Mouse (Mus musculus): Measurements from ENCODE around the gene Synrg. TPM values are rescaled to one million over a fixed set of nuclear protein-coding genes. Genes with fewer than 3 reads are reported as not detected.

Gene Synrg
- polyA plus RNA-seq, 1 experiment, result 21.0 TPM

DNA sequence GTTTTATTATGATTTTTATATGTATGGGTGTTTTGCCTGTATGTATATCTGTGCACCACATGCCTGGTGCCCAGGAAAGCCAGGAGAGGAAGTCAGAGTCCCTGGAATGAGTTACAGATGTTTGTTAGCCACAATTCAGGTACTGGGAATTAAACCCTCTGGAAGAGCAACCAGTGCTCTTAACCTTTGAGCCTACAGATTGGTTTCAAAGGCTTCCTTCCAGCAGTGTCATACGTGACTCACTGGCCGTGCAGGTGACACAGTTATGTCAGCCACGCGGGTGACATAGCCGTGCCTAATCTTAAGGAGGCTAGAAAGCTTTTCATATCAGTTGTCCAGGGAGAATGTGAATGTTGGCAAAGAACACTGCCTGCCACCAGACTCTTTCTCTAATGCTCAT, 69.4 kb downstream of the Synrg start:
- TF ChIP-seq CTCF (conservative IDR thresholded peaks at IDR 0.05; ENCODE audit: insufficient read depth, insufficient read length, low read depth, low read length), result no peak
- no peak for TF ChIP-seq POLR2A (IDR thresholded peaks at IDR 0.05; ENCODE audit: low read depth, low read length)
- Histone ChIP-seq H3K36me3 (ENCODE audit: control insufficient read depth, insufficient read depth, low read length) (no peaks in the 10 kb centered on the region), H3K27me3 (replicated peaks; ENCODE audit: control insufficient read depth, insufficient read depth, low read length) (no peaks in the 10 kb centered on the region), H3K4me1 (ENCODE audit: control insufficient read depth, insufficient read depth, low read length) (no peaks in the 10 kb centered on the region), H3K27ac (ENCODE audit: insufficient read depth, low read depth, low read length) (no peak overlapping the region), H3K4me3 (ENCODE audit: insufficient read depth, low read depth, low read length) (no peak overlapping the region)
- 82% methylated on average over 5 of the region's 5 CpGs for WGBS
- no peak for DNase-seq

DNA sequence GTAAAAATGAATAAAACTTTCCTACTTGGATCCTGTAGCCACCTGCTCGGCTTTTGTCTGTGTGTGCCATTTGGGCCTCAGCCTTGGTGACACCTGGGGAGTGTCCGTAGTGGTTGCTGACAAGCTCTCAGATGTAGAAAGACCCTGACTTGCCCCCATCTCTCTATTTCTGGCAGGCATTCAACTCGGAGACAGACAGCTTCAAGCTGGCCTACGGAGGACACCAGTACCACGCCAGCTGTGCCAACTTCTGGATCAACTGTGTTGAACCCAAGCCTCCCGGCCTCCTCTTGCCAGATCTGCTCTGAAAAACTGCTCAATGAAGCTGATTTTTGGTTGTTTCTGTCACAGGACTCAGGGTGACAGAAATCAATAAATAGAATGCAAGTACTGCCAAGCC, 76.4 kb downstream of the Synrg start:
- H3K4me3 ChIP-seq (ENCODE audit: insufficient read depth, low read depth, low read length), result no peak overlapping the region
- WGBS, result 88% methylated on average over 6 of the region's 6 CpGs

DNA sequence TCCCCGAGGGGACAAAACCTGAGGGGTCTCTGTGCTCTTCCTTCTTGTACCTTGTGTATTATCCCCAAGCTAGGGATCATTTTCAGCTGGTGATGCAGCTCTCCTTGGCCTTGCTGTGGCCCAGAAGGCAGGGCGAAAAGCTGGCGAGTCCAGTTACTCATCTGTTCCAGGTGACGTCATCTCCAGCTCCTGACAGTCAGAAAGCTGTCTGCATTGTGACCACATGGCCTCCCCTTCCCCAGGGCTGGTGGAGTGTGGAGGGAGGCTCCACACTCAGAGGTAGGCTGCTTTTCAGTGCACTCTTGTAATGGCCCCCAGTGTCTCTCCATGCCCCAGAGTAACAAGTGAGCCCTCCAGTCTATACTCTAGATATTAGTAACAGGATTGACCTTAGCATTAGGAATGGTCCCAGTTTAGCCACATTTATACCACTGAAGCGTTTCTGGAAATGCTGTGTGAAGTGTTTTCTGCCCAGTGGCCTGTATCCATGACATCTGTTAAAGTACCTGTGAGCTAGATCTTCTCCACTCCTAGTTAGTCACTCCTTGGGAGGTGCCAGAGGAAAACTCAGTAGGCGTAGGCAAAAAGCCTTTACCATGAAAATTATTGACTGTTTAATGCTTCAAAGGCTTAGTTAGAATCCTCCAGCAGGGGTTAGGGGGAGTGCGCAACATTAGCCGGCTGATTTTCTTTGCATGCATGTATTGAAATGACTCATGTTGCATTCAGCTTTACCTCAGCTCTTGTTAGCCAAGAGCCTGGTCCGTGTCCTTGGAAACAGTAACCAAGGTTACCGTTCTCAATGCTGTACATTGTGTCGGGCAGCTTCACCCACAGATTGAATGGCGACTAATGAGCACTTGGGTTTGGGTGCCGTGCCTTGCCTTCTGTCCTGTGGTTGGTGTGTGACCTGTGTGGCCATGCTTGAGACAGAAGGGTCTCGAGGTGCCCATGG, 78.9 kb downstream of the Synrg start:
- TF ChIP-seq POLR2A (IDR thresholded peaks at IDR 0.05; ENCODE audit: low read depth, low read length), result no peak
- TF ChIP-seq CTCF (conservative IDR thresholded peaks at IDR 0.05; ENCODE audit: insufficient read depth, insufficient read length, low read depth, low read length), result no peak
- DNase-seq, result no peak
- no peak overlapping the region for H3K27ac ChIP-seq (ENCODE audit: insufficient read depth, low read depth, low read length)
- no peaks in the 10 kb centered on the region; the same call in 1 of the 2 replicates for H3K36me3 ChIP-seq (ENCODE audit: control insufficient read depth, insufficient read depth, low read length)
- H3K4me1 ChIP-seq (ENCODE audit: control insufficient read depth, insufficient read depth, low read length), result no peaks in the 10 kb centered on the region
- 65% methylated on average over 14 of the region's 14 CpGs for WGBS
- no peak overlapping the region for H3K4me3 ChIP-seq (ENCODE audit: insufficient read depth, low read depth, low read length)
- H3K27me3 ChIP-seq (replicated peaks; ENCODE audit: control insufficient read depth, insufficient read depth, low read length), result no peaks in the 10 kb centered on the region

More for the DNA sequence above, 76.4 kb downstream of the Synrg start:
- Histone ChIP-seq H3K36me3 (ENCODE audit: control insufficient read depth, insufficient read depth, low read length) (no peaks in the 10 kb centered on the region; the same call in 1 of the 2 replicates), H3K27ac (ENCODE audit: insufficient read depth, low read depth, low read length) (no peak overlapping the region), H3K4me1 (ENCODE audit: control insufficient read depth, insufficient read depth, low read length) (no peaks in the 10 kb centered on the region), H3K27me3 (replicated peaks; ENCODE audit: control insufficient read depth, insufficient read depth, low read length) (no peaks in the 10 kb centered on the region)
- no peak for TF ChIP-seq CTCF (conservative IDR thresholded peaks at IDR 0.05; ENCODE audit: insufficient read depth, insufficient read length, low read depth, low read length)
- TF ChIP-seq POLR2A (IDR thresholded peaks at IDR 0.05; ENCODE audit: low read depth, low read length), result no peak
- DNase-seq, result no peak

DNA sequence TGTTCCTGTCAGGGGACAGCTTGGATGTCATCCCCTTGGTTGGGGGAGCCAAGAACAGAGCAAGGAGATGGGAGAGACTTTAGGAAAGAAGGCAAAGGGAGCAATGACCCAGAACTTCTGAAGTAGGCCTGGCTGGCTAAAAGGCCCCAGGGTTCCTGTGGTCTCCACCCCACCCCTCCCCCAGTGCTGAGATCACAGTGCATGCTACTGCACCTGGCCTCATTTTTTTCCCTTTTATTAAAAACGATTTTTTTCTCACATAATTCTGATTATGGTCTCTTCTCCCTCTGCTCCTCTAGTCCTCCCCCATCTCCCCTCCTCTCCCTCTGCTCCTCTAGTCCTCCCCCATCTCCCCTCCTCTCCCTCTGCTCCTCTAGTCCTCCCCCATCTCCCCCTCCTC, 80.8 kb downstream of the Synrg start:
- Histone ChIP-seq H3K36me3 (ENCODE audit: control insufficient read depth, insufficient read depth, low read length) (no peaks in the 10 kb centered on the region; the same call in 1 of the 2 replicates), H3K4me1 (ENCODE audit: control insufficient read depth, insufficient read depth, low read length) (no peaks in the 10 kb centered on the region), H3K27me3 (replicated peaks; ENCODE audit: control insufficient read depth, insufficient read depth, low read length) (no peaks in the 10 kb centered on the region), H3K4me3 (ENCODE audit: insufficient read depth, low read depth, low read length) (no peak overlapping the region), H3K27ac (ENCODE audit: insufficient read depth, low read depth, low read length) (no peak overlapping the region)
- TF ChIP-seq POLR2A (IDR thresholded peaks at IDR 0.05; ENCODE audit: low read depth, low read length), result no peak
- TF ChIP-seq CTCF (conservative IDR thresholded peaks at IDR 0.05; ENCODE audit: insufficient read depth, insufficient read length, low read depth, low read length), result no peak
- DNase-seq, result no peak
- WGBS, result 33% methylated on average over 1 of the region's 1 CpGs

DNA sequence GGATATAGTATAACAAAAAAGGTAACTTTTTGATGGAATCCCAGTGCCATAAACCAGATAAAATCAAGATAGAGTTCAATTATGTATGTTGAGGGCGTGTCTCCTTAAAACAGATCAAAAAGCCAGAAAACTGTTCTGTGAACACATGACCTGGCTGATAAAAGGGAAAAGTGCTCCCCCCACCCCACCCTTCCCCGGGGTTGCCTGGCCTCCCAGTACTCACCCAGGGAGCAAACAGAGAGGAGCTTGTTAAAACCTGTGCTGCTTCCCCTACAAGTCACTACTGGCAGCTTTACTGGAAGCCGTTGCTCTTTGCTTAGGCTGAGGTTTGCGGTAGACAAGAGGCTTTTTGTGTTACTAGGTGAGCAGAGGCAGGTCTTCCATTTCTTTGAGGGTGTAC, 83.0 kb downstream of the Synrg start:
- Histone ChIP-seq H3K27me3 (replicated peaks; ENCODE audit: control insufficient read depth, insufficient read depth, low read length) (no peaks in the 10 kb centered on the region), H3K4me1 (ENCODE audit: control insufficient read depth, insufficient read depth, low read length) (no peaks in the 10 kb centered on the region), H3K27ac (ENCODE audit: insufficient read depth, low read depth, low read length) (no peak overlapping the region), H3K36me3 (ENCODE audit: control insufficient read depth, insufficient read depth, low read length) (no peaks in the 10 kb centered on the region), H3K4me3 (ENCODE audit: insufficient read depth, low read depth, low read length) (no peak overlapping the region)
- no peak for DNase-seq
- WGBS, result 76% methylated on average over 4 of the region's 4 CpGs
- TF ChIP-seq POLR2A (IDR thresholded peaks at IDR 0.05; ENCODE audit: low read depth, low read length), result no peak
- no peak for TF ChIP-seq CTCF (conservative IDR thresholded peaks at IDR 0.05; ENCODE audit: insufficient read depth, insufficient read length, low read depth, low read length)

DNA sequence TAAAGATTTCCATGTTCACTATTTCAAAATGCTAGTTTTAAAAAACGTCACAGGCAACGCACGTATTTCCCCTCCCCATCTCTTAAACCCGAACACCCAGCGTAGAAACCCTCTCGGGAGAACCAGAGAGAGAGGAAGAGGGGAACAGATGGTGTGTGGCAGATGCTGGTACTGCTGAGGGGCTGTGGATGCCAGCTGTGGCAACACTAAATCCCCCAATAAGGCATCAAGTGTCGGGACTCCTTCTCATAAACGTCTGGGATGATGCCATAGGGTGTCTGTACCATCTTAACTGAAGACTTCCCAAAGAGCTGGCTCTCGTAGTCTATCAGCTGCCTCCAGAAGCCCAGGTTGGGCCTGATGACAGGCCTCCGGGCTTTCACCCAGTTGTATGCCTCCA, 84.2 kb downstream of the Synrg start:
- Histone ChIP-seq H3K4me1 (ENCODE audit: control insufficient read depth, insufficient read depth, low read length) (no peaks in the 10 kb centered on the region), H3K36me3 (ENCODE audit: control insufficient read depth, insufficient read depth, low read length) (no peaks in the 10 kb centered on the region), H3K4me3 (ENCODE audit: insufficient read depth, low read depth, low read length) (no peak overlapping the region), H3K27me3 (replicated peaks; ENCODE audit: control insufficient read depth, insufficient read depth, low read length) (no peaks in the 10 kb centered on the region), H3K27ac (ENCODE audit: insufficient read depth, low read depth, low read length) (no peak overlapping the region)
- TF ChIP-seq CTCF (conservative IDR thresholded peaks at IDR 0.05; ENCODE audit: insufficient read depth, insufficient read length, low read depth, low read length) (no peak), POLR2A (IDR thresholded peaks at IDR 0.05; ENCODE audit: low read depth, low read length) (no peak)
- no peak for DNase-seq
- 60% methylated on average over 10 of the region's 10 CpGs for WGBS

DNA sequence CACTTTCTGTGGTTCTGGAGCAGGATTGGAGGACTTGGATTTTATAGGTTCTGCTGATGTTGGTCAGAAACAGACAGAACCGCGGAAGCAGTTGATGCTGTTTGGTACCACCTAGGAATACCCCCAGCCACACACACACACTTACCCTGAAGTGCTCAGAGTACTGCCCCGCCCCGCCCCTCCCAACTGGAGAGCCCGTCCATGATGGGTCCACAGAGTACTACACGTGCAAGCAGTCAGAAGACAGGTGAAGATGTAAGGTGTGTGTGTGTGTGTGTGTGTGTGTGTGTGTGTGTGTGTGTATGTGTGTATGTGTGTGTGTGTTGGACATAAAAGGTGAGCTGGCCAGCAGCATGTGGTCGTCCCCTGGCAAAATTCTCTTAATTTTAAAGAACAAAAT, 88.8 kb downstream of the Synrg start:
- TF ChIP-seq POLR2A (IDR thresholded peaks at IDR 0.05; ENCODE audit: low read depth, low read length) (no peak), CTCF (conservative IDR thresholded peaks at IDR 0.05; ENCODE audit: insufficient read depth, insufficient read length, low read depth, low read length) (no peak)
- H3K4me3 ChIP-seq (ENCODE audit: insufficient read depth, low read depth, low read length), result no peak overlapping the region
- H3K27me3 ChIP-seq (replicated peaks; ENCODE audit: control insufficient read depth, insufficient read depth, low read length), result no peaks in the 10 kb centered on the region
- H3K4me1 ChIP-seq (ENCODE audit: control insufficient read depth, insufficient read depth, low read length), result no peaks in the 10 kb centered on the region
- DNase-seq, result no peak
- 91% methylated on average over 7 of the region's 7 CpGs for WGBS
- H3K36me3 ChIP-seq (ENCODE audit: control insufficient read depth, insufficient read depth, low read length), result no peaks in the 10 kb centered on the region
- no peak overlapping the region for H3K27ac ChIP-seq (ENCODE audit: insufficient read depth, low read depth, low read length)

Data from kidney, adult 2 months (tissue).